Mouse (Mus musculus) common myeloid progenitor, adult 5-6 weeks (primary cell): ENCODE measurements at regions not wholly inside any gene's neighbourhood (a gene's known extent, or its start where the extent isn't known, plus 50 kb on each side); places are given as distances from the start of the nearest gene placed in this dataset.

Source experiments
- ATAC-seq: replicated peaks from 2 replicates; pipeline ENCODE4 v1.8.0; 2016; ENCODE audit warnings: low read depth, mild to moderate bottlenecking, moderate TSS enrichment, inconsistent platforms; ENCODE audit not compliant: poor library complexity, severe bottlenecking

DNA sequence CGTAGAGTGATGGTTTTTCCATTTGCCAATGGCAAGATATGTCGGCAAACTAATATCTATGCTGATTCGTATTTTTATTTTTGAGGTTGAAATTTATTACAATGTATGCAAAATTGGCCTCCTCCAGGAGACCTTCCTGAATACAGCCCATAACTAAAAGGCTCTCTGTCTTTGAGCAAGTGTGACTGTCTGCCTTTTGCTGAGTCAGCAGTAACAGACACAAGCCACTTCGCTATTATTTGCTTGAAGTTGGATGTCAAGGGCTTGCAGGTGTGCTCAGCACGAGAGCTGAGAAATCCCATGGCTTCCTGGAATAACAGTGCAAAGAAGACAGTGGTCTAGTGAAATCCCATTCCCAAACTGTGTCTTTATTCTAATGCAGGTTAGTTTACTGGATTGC, 56.9 kb downstream of the Dmrt2 start:
- no peak for ATAC-seq

DNA sequence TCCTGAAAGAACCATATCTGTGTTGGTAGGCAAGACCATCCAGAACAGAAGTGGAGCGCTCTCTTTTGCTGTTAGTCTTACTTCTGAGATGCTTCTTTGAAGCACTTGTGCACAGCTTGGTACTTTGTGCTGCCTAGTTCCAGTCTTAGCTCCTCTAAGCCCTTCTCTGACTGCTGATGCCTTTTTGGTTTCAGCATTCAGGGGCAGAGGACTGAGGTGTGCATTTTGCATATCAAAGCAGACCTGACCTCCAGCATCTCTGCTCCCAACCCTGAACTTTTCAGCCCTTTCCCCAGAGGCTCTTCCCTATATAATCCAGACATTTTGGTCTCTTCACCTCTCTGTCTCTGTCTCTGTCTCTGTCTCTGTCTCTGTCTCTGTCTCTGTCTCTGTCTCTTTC, 57.4 kb downstream of the Dmrt2 start:
- no peak for ATAC-seq

DNA sequence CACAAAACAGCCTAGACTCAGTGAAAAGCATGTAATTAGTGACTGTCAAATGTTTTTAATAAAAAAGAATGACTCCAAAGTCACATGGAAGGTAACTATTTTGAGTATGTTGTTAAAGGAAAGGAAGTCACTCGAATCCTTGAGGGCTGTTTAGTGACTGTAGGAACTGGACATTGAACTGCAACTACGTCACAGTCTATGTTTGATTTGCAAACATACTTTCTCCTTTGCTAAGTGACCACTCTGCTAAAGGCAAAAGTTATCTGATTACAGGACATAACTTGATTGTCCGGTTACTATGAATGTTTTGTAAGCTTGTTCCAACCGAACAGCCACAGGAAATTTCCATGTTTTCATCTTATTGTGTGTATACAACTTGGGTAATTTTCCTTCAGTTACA, 106.2 kb downstream of the Dmrt2 start:
- no peak for ATAC-seq

DNA sequence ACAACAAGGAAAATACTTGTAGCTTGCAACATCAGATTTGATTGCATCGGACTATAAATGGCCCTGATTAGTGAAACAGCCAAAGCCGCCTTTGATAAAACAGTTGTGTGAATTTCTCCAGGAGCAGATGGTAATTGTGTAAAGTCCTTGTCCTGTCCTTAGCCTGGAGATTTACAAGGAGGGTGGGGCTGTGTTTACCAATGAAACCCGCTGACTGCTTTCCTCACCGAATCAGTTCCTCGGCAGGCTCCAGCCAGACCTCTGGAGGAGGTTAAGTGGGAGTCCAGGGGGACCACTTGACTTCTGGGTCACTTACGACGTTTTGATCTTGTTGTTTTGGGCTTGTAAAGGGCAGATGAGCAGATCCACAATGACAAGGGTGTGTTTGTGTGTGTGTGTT, 107.1 kb downstream of the Dmrt2 start:
- ATAC-seq: no peak

DNA sequence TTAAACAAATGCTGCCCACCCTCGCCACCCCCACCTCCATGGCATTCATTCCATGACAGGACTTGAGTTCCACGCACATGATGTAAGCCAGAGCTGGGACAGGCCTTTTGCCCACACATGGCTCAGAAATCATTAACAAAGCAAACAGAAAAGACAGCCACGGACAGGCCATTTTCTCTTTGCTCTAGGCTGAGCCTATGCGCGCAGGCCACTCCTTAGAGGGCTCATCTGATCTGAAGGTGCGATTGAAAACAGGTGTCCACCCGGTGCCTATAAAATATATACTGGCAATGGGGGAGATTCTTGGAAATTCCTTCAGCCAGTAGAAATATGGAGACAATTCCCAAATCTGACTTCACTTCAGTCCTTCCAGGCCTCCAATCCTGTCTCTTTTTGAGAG, 109.1 kb downstream of the Dmrt2 start:
- no peak for ATAC-seq

DNA sequence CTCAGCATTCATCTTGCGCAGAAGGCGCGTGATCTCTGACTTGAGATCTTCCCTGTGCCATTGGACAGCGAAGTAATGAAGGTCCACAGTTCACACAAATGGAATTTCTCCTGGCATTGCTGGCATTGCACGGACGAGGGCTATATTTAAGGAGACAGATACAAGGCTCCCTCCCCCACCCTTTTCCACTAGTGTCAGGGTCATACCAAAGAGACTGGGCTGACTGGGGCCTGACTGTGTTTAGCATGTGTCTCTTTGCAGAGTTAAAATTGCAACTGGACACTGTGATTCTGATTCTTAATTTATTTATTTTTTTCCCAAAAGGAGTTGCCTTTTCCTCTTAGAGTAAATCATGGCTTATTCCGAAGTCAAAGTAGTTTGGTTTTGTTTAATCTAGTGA, 130.5 kb downstream of the Dmrt2 start:
- no peak for ATAC-seq

DNA sequence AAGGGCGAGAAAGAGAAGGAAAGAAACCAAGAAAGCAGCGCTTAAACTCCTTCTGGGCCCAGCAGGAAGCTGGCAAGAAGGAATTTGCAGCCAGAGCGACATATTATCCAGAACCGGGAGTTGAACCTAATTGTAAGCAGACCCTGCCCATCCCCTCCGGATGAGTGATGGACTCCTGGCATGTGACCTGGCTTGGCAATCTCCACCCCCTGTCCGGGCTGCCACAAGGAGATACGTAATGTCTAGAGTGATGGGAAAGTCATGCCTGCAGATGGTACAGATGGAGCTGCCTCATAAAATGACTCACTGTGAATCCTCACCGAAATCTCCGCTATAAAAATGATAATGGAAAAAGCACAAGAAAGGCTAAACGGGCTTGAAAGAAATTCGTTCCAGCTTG, 133.1 kb downstream of the Dmrt2 start:
- ATAC-seq: no peak

DNA sequence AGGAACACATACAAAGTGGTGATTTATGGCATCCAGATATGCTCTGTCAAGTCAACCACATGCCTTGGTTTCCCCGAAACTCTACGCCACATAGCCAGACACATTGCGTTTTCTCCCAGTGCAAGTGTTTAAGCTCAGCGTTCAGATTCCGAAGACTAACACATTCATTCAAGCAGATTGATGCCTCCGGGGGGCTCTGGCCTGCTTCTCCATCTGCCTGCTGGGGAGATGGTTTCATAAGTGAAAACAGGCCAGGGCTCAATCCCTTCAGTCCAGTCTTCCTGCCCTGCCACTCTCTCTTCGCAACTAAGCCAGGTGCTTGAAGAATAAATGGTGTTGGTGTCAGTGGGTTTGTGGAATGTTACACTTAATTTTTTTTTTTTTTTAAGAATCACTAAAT, 141.4 kb downstream of the Dmrt2 start:
- no peak for ATAC-seq

DNA sequence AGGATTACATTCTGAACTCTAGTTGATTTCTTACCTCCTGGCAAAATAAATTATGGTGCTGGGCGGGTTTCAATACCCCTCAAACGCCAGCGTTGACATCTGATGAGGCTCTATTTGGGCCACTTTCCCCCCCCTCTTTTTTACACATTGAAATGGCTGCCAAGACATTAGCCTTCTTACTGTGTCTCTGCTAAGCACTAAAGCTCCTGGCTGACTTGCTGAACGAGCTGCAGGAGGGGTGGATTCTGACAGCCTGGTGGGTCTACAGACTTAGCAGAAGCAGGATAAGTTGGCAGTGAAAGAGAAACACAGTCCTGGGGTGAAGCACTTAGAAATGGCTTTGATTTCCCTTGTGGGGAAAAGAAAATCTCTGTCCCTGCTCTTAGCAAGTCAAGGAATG, 172.9 kb downstream of the Dmrt2 start:
- no peak for ATAC-seq

DNA sequence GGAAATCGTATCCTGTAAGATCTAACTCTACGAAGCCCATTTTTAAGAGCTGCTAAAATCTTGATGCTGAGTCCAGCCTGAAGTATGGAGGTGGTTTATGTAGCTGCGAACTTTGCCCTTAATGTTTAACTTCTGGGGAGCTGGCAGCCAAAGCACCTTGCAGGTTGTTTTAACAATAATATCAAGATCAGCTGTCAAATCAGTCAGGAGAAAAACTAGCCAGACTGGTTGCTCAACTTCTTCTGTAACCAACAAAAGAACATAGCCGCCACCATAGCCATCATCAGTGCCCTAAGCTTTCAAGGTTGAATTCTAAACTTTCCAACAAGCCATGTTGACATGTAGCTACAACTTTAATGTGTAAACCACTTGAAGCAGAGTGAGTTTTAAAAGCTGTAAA, 184.1 kb downstream of the Dmrt2 start:
- no peak for ATAC-seq

DNA sequence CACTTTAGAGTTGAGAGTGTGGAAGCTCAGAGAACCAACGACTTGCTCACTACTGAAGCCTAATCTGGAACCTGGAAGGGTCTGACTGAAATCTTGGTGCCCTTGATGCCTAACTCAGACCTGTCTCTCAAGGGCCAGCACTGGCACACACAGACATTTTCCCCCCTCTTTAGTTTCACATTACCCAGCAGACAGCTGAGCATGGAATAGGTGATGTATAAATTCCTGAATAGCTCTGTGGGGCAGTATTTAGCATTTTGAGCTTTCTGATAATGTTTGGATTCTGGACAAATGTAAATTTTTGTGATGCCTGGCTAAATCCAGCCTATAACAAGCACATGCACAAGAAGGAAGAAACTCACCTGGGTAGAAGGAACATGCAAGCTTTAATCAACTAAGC, 191.1 kb downstream of the Dmrt2 start:
- no peak for ATAC-seq

DNA sequence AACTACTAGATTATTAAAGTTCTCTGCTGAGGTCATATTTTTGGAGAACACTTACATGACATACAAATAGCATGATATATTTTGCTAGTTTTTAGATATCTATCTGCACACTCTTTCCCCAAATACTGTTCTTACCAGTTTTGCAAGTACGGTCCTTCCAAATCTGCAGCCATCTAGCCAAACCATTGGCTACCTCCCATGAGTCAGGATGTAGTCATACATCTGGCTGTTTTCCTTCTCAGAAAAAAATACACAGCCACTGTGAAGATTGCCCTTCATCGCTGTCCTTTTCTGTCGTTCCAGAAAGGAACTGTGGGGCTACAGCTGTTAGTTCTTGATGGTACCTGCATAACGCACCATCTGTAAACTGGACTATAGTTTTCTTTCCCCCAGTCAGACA, 234.5 kb downstream of the Dmrt2 start:
- no peak for ATAC-seq

DNA sequence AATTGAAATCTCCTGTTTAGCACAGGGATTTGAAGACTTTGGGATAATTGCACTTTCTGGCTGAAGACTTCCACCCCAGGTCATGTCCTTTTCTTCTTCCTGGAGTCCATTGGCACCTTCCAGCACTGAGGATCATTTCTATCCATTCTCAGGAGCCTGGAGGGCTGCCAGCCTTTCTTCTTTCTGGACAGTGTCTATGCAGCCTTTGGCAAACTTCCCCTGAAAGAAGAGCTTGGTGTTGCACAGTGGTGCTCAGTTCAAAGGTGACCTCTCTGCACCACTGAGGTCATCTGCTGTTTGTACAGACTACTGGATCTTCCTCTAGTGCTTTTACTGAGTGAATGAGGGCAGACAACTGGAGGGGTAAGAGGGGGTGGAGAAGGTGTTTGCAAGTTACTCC, 249.8 kb downstream of the Dmrt2 start:
- ATAC-seq: no peak

DNA sequence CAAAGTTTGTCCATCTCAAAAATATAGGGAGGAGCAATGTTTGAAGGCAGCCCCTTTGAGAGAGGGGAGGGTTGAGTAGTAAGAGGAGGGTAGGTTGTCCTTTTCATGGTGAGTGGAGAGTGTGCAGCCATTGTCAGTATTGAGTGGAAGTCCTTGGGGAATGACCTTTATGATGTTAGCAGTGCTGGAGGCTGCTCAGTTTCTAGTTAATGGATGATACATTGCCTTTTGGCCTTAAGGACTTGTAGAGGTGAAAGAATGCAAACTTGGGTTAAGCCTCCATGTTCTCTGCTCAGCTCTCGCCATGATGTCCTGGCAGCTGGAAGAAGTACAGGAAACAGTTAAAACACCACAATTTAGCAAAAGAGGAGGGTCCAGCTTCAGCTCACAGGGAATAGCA, 250.6 kb downstream of the Dmrt2 start:
- ATAC-seq: no peak

DNA sequence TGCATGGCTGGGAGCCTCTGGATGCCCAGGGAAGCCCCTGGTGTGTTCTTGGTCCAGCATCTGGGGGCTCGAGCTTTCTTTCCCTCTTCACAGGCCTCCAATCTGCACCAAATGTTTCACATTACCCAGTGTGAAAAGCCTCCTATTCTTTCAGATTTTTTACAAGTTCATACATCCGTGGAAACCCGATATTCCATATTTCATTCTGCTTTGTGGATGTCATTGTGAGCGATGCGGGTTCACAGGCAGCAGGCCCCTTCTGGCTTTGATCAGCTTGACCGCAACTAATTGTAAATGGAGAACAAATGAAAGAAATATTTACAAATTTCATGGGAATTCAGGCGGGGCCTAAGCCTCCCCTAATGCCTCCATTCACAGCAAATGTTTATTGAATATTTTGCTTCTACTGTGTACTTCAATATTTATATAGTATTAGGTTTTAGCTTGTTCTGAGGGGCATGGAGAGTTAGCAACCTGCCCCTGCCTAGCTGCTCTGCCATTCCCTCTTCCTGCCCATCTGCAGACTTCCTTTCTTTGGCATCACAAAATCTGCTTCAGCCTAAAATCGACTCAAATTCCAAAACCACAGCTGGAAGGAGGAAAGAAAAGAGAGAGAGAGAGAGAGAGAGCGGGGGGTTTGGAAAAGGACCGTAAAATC, 251.6 kb downstream of the Dmrt2 start:
- ATAC-seq: no peak

DNA sequence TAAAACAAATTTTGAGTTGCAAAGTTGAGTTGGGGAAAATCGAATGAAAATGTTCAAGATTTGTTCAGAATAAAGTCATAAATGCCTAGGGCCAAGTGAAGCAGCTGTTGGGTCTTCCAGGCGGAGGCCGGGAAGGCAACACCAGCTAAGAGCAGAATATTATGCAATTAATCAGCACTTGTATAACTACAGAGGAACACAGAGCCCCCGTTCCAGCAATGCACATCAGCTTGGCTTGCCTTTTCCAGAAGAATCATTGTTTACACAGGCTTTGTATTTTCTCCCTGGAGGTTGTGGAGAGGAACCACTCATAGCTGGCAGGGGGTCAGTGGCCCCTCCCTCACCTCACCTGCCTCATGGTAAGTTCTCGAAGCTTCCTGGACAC, 252.2 kb downstream of the Dmrt2 start:
- no peak for ATAC-seq

DNA sequence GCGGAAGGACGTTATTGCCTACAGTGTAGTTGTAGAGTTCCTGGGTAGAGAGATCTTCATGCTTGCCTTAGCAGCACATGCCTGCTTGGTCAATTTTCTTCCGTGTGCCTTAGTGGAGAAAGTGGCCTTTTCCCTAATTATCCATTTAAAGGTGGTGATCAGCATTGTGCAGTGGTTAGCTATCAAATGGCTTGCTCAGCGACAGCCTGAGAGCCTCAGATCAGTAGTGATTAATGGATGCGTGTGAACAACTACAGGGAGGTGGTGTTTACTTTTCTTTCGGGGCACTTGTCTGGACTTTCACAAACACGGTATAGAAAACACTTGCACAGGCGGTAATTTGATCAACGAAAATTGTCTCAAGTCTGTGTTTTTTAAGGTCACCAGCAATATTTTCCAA, 255.0 kb downstream of the Dmrt2 start:
- no peak for ATAC-seq

DNA sequence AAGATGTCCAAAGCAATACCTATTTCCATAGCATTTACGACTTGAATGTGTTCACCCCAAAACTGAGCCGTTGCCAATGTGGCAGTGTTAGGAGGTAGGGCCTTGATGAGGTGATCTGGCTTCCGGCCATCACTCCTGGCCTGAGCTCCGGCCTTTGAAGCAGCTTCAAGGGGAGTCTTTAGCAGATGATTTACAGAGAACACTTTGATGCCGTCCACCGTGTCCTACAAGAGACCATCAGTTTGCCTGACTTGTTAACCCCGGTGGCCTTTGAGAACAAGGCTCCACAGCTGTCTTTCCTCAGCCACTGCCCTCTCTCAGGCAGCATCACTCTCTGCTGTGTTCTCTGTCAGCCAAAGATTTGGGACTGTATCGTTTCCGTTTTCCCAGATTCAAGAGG, 265.1 kb downstream of the Dmrt2 start:
- no peak for ATAC-seq

DNA sequence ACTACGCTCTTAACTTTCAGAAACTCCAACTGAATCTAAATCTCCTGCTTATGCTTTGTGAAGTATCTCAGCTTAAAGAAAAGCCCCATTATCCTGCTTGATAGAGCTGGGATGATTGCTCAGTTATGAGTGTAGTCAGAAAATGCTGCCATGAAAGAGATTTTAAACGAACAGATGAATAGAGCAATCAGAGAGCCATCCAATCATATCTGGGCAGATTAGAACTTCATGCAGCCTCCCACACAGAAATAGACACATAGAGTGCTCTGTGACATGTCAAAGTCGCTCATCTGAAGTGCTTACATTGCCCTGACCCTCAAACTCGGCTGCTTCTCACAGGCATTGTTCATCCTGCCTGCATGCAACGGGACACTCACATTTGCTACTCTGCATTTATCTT, 299.0 kb downstream of the Dmrt2 start:
- no peak for ATAC-seq

DNA sequence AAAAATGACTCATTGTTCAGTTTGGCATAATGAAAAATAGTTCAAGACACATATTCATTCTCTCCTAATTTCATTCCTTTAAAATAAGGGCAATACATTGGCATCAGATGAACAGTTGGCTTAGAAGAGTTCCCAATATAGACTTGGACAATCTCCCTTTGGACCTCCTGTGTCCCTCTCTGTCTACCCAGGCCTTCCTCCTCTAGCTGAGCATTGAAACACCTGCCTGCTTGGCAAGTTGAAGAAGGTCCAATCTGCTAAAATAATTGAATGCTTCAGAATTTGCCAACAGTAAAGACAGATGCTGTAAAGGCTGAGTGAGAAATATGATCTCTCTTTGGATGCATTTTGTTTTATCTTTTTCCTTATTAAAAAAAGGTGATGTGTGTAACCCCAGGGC, 303.0 kb downstream of the Dmrt2 start:
- no peak for ATAC-seq

DNA sequence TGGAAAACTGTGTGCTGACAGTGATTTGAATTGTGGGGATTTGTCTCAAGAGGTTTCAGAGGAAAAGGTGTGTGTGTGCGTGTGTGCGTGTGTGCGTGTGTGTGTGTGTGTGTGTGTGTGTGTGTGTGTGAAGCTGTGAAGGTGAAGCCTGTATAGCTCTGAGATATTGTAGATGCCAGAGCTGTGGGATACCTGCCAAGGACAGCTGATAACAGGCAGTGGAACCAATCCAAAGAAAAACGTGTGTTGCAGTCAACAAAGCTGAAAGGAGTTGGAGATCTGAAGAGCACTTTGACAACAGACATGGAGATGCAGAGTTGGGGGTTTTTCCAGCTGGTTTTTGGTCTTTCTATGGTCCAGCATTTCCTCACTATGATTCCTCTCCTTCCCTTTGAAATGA, 308.1 kb downstream of the Dmrt2 start:
- no peak for ATAC-seq

DNA sequence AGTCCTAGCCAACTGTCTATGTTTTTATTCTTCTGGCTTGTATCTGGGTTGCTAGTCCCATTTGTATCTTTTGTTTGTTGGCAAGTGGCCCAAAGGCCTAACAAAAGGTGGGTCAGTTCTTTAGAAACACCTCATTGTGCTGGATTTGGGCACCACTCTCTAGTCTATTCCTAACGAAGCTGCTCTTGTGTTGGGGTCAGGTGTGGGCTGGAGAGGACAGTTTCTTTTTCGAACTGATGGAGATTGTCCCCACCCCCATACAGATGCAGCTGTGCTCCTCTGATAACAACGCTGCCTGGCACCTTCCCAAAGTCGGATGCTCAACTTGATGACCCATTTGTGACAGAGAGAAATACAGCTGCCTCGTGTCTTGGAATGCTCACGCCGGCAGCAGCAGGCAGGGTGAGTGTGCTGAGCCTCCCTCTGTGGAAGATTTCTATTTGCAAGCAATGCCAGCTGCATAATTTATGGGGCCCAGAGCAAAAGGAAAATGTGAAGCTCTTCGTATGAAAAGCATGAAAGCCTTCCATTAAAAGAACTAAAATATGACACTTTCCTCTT, 342.5 kb downstream of the Dmrt2 start:
- ATAC-seq: no peak

DNA sequence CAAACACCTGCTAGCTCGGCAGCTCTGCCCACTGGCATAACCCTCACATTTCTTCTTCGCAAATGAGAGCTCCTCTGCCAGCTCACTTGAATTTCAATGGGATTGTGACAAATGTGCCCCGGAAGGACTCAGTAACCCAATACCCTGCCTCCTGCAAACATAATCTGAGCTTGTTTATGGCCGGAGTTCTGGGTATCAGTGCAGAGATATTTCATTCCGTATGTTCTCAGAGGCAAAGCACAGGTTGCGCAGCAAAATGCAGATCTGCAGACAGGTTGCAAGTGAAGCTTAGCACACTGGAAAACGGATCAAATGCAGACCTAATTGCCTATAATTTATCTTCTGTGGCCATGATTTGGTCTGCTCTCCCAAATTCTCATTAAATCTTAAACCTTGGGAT, 348.9 kb downstream of the Dmrt2 start:
- ATAC-seq: no peak
